Mouse (Mus musculus) c-Kit-positive CD71-positive TER-119-negative erythroid progenitor cells, embryonic 14.5 days (primary cell): ENCODE measurements around the gene Osm.

Experiments
- DNase-seq: peaks from one replicate; pipeline ENCODE4 v3.0.0-alpha.2; 2013; ENCODE audit warnings: low read depth

Osm gene

GRCm38 (mm10) chr11:4271544-4271943, 35.3 kb downstream of the Osm start:
- DNase-seq = no peak

GRCm38 (mm10) chr11:4276411-4276861, 40.2 kb downstream of the Osm start:
- no peak for DNase-seq

- DNase-seq = no peak
These were observed 43.7 kb downstream of the Osm start for GRCm38 (mm10) chr11:4279909-4280308.

- DNase-seq = no peak
These were observed 45.6 kb downstream of the Osm start for GRCm38 (mm10) chr11:4281852-4282251.

- no peak for DNase-seq
These were observed 47.4 kb downstream of the Osm start for GRCm38 (mm10) chr11:4283627-4284026.

GRCm38 (mm10) chr11:4289280-4289679, 53.1 kb downstream of the Osm start:
- DNase-seq = no peak
